Mouse (Mus musculus): Measurements from ENCODE around the gene Rab1b. TPM values are rescaled to one million over a fixed set of nuclear protein-coding genes. Genes with fewer than 3 reads are reported as not detected.
"Not testable (repeated sequence)": the region's sequence is repeated elsewhere in the genome, so short reads cannot be mapped to it uniquely, and the experiment has no call there.

The Rab1b gene
- total RNA-seq (2021) = 100 to 1,000 TPM; 103 to 110 TPM
- long read RNA-seq, experiment 1, transcript Rab1b-201 (6 exons, 1,913 nt) = major isoform, 82 of 114 reads
- long read RNA-seq, experiment 1, partial matches to known transcripts = 2 of 114 reads
- long read RNA-seq, experiment 1, other reads (novel, unspliced or antisense) = 30 of 114 reads
- long read RNA-seq, experiment 2, transcript Rab1b-201 (6 exons, 1,913 nt) = major isoform, 117 of 158 reads
- long read RNA-seq, experiment 2, partial matches to known transcripts = 2 of 158 reads
- long read RNA-seq, experiment 2, other reads (novel, unspliced or antisense) = 39 of 158 reads

GRCm38 (mm10) chr19:5106731-5107191 lies at the start of gene Rab1b:
Rab1b (minus strand) TSS chr19:5107072.
- peak; percentile 98 to 99 for DNase-seq
- intact Hi-C loops (cut with DNase I) = no loop called here

- intact Hi-C loops (cut with DNase I) = no loop called here
- no peak for DNase-seq
These were observed 45.4 kb upstream of the Rab1b start for GRCm38 (mm10) chr19:5152261-5152660.

- intact Hi-C loops (cut with DNase I) = no loop called here
These were observed 44.9 kb upstream of the Rab1b start for GRCm38 (mm10) chr19:5151741-5152140.

GRCm38 (mm10) chr19:5151331-5151730 lies 44.5 kb upstream of the Rab1b start:
- DNase-seq = peak in 1 of 2 experiments; percentile 30
- intact Hi-C loops (cut with DNase I) = no loop called here

More at GRCm38 (mm10) chr19:5151741-5152140, 44.9 kb upstream of the Rab1b start:
- DNase-seq = no peak

GRCm38 (mm10) chr19:5150358-5150757 lies 43.5 kb upstream of the Rab1b start:
- intact Hi-C loops (cut with DNase I) = no loop called here
- no peak for DNase-seq

- intact Hi-C loops (cut with DNase I); DNase-seq: not testable (repeated sequence)
These were observed 42.2 kb upstream of the Rab1b start for GRCm38 (mm10) chr19:5149041-5149440.

GRCm38 (mm10) chr19:5139640-5140039 lies 32.8 kb upstream of the Rab1b start:
- intact Hi-C loops (cut with DNase I) = loop anchor here (2.0 kb wide), 1 partner anchor 23 kb away; no protein-coding TSS in a partner anchor
- peak in 1 of 2 experiments; percentile 24 for DNase-seq

- no peak for DNase-seq
- intact Hi-C loops (cut with DNase I) = no loop called here
These were observed 24.4 kb upstream of the Rab1b start for GRCm38 (mm10) chr19:5131237-5131636.

- no peak for DNase-seq
- intact Hi-C loops (cut with DNase I) = no loop called here
These were observed 22.9 kb upstream of the Rab1b start for GRCm38 (mm10) chr19:5129770-5130169.

- no peak for DNase-seq
- intact Hi-C loops (cut with DNase I) = no loop called here
These were observed 17.3 kb upstream of the Rab1b start for GRCm38 (mm10) chr19:5124055-5124614.

- no peak for DNase-seq
- intact Hi-C loops (cut with DNase I) = no loop called here
These were observed 16.4 kb upstream of the Rab1b start for GRCm38 (mm10) chr19:5123241-5123640.

- intact Hi-C loops (cut with DNase I) = no loop called here
- DNase-seq = no peak
These were observed 15.6 kb upstream of the Rab1b start for GRCm38 (mm10) chr19:5122492-5122891.

- DNase-seq = no peak
- intact Hi-C loops (cut with DNase I) = no loop called here
These were observed 11.5 kb upstream of the Rab1b start, which contains the start of gene Klc2 for GRCm38 (mm10) chr19:5118384-5118698. Klc2 (minus strand) TSS chr19:5118560.

- DNase-seq = peak; percentile 81 to 82
- intact Hi-C loops (cut with DNase I) = loop anchor here (2.0 kb wide), 1 partner anchor 23 kb away; no protein-coding TSS in a partner anchor
These were observed 10.9 kb upstream of the Rab1b start for GRCm38 (mm10) chr19:5117494-5118383.

GRCm38 (mm10) chr19:5113783-5114182 lies 6.9 kb upstream of the Rab1b start:
- DNase-seq = no peak
- intact Hi-C loops (cut with DNase I) = no loop called here

GRCm38 (mm10) chr19:5109659-5110453 lies 3.0 kb upstream of the Rab1b start:
- intact Hi-C loops (cut with DNase I) = no loop called here
- DNase-seq = no peak

- intact Hi-C loops (cut with DNase I) = no loop called here
- no peak for DNase-seq
These were observed 1.8 kb upstream of the Rab1b start for GRCm38 (mm10) chr19:5108702-5109101.

GRCm38 (mm10) chr19:5108271-5108575 lies 1.4 kb upstream of the Rab1b start:
- intact Hi-C loops (cut with DNase I) = no loop called here
- no peak for DNase-seq

GRCm38 (mm10) chr19:5107556-5108270 lies 841 bp upstream of the Rab1b start:
- DNase-seq = no peak
- intact Hi-C loops (cut with DNase I) = no loop called here

GRCm38 (mm10) chr19:5106074-5106473 lies 798 bp downstream of the Rab1b start:
- no peak for DNase-seq
- intact Hi-C loops (cut with DNase I) = no loop called here

Measured in gastrocnemius, postnatal 36 days (tissue).